Mouse (Mus musculus): ENCODE measurements around the gene Dmpk. TPM values are rescaled to one million over a fixed set of nuclear protein-coding genes. Genes with fewer than 3 reads are reported as not detected.
"Not testable (repeated sequence)": the region's sequence is repeated elsewhere in the genome, so short reads cannot be mapped to it uniquely, and the experiment has no call there.

Gene Dmpk
- polyA plus RNA-seq, 1 experiment = 154 TPM

DNA sequence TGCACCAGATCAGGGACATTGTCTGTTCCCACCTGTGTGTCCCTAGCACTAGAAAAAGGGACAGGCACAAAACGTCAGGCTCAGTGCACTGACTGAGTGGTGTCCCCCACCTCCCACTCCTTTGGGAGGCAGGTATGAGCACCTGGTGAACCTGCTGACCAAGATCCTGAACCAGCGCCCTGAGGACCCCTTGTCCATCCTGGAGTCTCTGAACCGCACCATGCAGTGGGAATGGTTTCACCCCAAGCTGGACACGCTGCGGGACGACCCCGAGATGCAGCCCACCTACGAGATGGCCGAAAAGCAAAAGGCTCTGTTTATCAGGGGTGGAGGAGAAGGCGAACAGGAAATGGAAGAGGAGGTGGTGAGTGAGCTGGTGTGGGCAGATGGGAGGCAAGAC, 26.2 kb upstream of the Dmpk start:
- TF ChIP-seq CTCF (IDR thresholded peaks at IDR 0.05; ENCODE audit: borderline replicate concordance, control insufficient read depth, extremely low read depth, insufficient read depth, low read length, poor library complexity) (no peak), POLR2A (IDR thresholded peaks at IDR 0.05; ENCODE audit: control insufficient read depth, extremely low read depth, insufficient read depth, low read length, poor library complexity) (no peak)
- no peaks in the 10 kb centered on the region for H3K36me3 ChIP-seq (ENCODE audit: control insufficient read depth, insufficient read depth, low read length)
- no peak for DNase-seq
- WGBS = 71% methylated on average over 10 of the region's 10 CpGs
- no peaks in the 10 kb centered on the region for H3K4me1 ChIP-seq (replicated peaks; ENCODE audit: control insufficient read depth, insufficient read depth, low read length)
- H3K27me3 ChIP-seq (ENCODE audit: control insufficient read depth, insufficient read depth, low read length) = no peaks in the 10 kb centered on the region
- no peak overlapping the region for H3K27ac ChIP-seq (ENCODE audit: control insufficient read depth, insufficient read depth, low read length)
- no peak overlapping the region for H3K4me3 ChIP-seq (ENCODE audit: control insufficient read depth, insufficient read depth, low read length)

DNA sequence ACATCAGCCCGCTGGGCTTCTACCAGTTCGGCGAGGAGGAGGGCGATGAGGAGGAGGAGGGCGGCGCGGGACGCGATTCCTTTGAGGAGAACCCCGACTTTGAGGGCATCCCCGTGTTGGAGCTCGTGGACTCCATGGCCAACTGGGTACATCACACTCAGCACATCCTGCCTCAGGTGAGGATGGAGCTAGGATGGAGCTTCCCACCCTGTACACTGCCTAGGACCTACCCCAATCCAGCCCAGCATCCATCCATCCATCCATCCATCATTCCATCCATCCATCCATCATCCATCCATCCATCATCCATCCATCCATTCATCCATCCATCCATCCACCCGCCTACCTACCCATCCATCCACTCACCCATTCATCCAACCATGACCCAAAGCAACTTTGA, 17.8 kb upstream of the Dmpk start:
- no peak for TF ChIP-seq CTCF (IDR thresholded peaks at IDR 0.05; ENCODE audit: borderline replicate concordance, control insufficient read depth, extremely low read depth, insufficient read depth, low read length, poor library complexity)
- H3K4me1 ChIP-seq (replicated peaks; ENCODE audit: control insufficient read depth, insufficient read depth, low read length) = no peaks in the 10 kb centered on the region
- DNase-seq = no peak
- peaks cover 8% of the 10 kb centered on the region; the same call in 1 of the 2 replicates for H3K27me3 ChIP-seq (ENCODE audit: control insufficient read depth, insufficient read depth, low read length)
- whole genome bisulfite sequencing = 57% methylated on average over 13 of the region's 13 CpGs
- no peak overlapping the region for H3K27ac ChIP-seq (ENCODE audit: control insufficient read depth, insufficient read depth, low read length)
- no peak overlapping the region for H3K4me3 ChIP-seq (ENCODE audit: control insufficient read depth, insufficient read depth, low read length)
- H3K36me3 ChIP-seq (ENCODE audit: control insufficient read depth, insufficient read depth, low read length) = no peaks in the 10 kb centered on the region

DNA sequence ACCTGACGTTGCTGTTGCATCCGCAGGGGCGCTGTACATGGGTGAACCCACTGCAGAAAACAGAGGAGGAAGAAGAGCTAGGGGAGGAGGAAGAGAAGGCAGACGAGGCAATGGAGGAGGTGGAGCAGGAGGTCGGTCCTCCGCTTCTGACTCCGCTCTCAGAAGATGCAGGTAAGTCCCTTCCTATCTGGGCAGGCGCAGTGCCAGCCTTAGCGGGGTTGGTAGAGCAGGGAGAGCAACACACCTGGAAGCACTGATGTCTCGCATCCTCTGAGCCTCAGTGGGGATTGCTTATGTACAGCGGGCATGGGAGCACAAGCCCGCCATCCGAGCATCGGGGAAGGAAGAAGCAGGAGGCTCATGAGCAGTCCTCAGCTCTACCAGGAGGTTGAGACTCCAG, 16.6 kb upstream of the Dmpk start:
- 34% methylated on average over 14 of the region's 14 CpGs for WGBS

DNA sequence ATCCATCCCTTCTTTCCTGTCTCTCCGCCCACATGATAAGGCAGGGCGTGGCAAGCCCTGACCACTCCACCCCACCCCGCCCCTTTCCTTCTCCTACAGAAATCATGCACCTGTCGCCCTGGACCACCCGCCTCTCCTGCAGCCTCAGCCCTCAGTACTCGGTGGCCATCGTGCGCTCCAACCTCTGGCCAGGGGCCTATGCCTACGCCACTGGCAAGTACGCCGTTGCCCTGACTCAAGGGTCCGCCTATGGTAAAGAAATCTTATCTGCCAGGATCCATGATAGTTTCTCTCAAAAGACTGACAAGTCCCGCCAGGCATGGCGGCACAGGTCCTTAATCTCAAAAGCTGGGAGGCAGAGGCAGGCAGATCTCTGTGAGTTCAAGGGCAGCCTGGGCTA, 15.7 kb upstream of the Dmpk start:
- no peak for DNase-seq
- Histone ChIP-seq H3K27ac (ENCODE audit: control insufficient read depth, insufficient read depth, low read length) (no peak overlapping the region), H3K4me1 (replicated peaks; ENCODE audit: control insufficient read depth, insufficient read depth, low read length) (no peaks in the 10 kb centered on the region), H3K27me3 (ENCODE audit: control insufficient read depth, insufficient read depth, low read length) (peaks cover 9% of the 10 kb centered on the region; the same call in 1 of the 2 replicates), H3K4me3 (ENCODE audit: control insufficient read depth, insufficient read depth, low read length) (no peak overlapping the region), H3K36me3 (ENCODE audit: control insufficient read depth, insufficient read depth, low read length) (no peaks in the 10 kb centered on the region)
- WGBS = 73% methylated on average over 13 of the region's 14 CpGs
- TF ChIP-seq POLR2A (IDR thresholded peaks at IDR 0.05; ENCODE audit: control insufficient read depth, extremely low read depth, insufficient read depth, low read length, poor library complexity) = no peak
- no peak for TF ChIP-seq CTCF (IDR thresholded peaks at IDR 0.05; ENCODE audit: borderline replicate concordance, control insufficient read depth, extremely low read depth, insufficient read depth, low read length, poor library complexity)

More for the DNA sequence above, 16.6 kb upstream of the Dmpk start:
- Histone ChIP-seq H3K4me3 (ENCODE audit: control insufficient read depth, insufficient read depth, low read length) (no peak overlapping the region), H3K27me3 (ENCODE audit: control insufficient read depth, insufficient read depth, low read length) (peaks cover 8% of the 10 kb centered on the region; the same call in 1 of the 2 replicates), H3K36me3 (ENCODE audit: control insufficient read depth, insufficient read depth, low read length) (no peaks in the 10 kb centered on the region), H3K4me1 (replicated peaks; ENCODE audit: control insufficient read depth, insufficient read depth, low read length) (no peaks in the 10 kb centered on the region), H3K27ac (ENCODE audit: control insufficient read depth, insufficient read depth, low read length) (no peak overlapping the region)
- DNase-seq = no peak
- TF ChIP-seq CTCF (IDR thresholded peaks at IDR 0.05; ENCODE audit: borderline replicate concordance, control insufficient read depth, extremely low read depth, insufficient read depth, low read length, poor library complexity) (no peak), POLR2A (IDR thresholded peaks at IDR 0.05; ENCODE audit: control insufficient read depth, extremely low read depth, insufficient read depth, low read length, poor library complexity) (no peak)

DNA sequence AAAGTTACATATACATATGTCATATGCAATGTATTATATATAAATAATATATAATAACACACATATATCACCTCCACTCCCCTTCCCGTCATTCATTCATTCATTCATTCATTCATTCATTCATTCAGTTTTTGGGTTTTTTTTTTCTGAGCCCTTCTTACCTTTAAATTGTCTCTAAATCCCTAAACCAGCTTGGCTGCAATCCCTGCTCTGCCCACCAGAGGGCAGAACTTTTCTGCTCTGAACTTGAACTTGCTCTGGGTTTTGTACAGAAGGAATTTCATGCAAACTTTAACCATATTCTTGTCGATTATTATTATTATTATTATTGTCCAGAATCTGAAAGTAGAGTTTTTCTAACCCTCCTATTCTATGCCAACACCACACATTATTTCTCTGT, 14.9 kb upstream of the Dmpk start:
- WGBS = 0% methylated on average over 2 of the region's 2 CpGs
- no peak overlapping the region for H3K4me3 ChIP-seq (ENCODE audit: control insufficient read depth, insufficient read depth, low read length)
- TF ChIP-seq CTCF (IDR thresholded peaks at IDR 0.05; ENCODE audit: borderline replicate concordance, control insufficient read depth, extremely low read depth, insufficient read depth, low read length, poor library complexity) (no peak), POLR2A (IDR thresholded peaks at IDR 0.05; ENCODE audit: control insufficient read depth, extremely low read depth, insufficient read depth, low read length, poor library complexity) (no peak)

DNA sequence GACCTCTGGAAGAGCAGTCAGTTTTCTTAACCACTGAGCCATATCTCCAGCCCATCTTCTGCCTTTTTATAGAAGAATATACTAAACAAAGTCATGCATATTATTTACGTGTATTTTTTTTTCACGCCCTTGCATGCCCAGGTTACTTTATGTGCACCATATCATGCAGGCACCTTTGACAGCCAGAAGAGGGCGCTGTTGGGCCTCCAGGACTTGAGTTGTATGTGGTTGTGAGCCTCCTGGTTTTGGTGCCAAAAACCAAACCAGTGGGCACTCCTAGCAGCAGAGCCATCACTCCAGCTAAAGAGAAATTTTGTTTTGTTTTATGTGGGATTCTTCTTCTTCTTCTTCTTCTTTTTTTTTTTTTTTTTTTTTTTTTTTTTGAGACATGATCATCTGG, 14.1 kb upstream of the Dmpk start:
- Histone ChIP-seq H3K27ac (ENCODE audit: control insufficient read depth, insufficient read depth, low read length) (no peak overlapping the region), H3K36me3 (ENCODE audit: control insufficient read depth, insufficient read depth, low read length) (no peaks in the 10 kb centered on the region), H3K4me3 (ENCODE audit: control insufficient read depth, insufficient read depth, low read length) (no peak overlapping the region), H3K4me1 (replicated peaks; ENCODE audit: control insufficient read depth, insufficient read depth, low read length) (no peaks in the 10 kb centered on the region), H3K27me3 (ENCODE audit: control insufficient read depth, insufficient read depth, low read length) (peaks cover 10% of the 10 kb centered on the region; the same call in 1 of the 2 replicates)
- TF ChIP-seq POLR2A (IDR thresholded peaks at IDR 0.05; ENCODE audit: control insufficient read depth, extremely low read depth, insufficient read depth, low read length, poor library complexity) (no peak), CTCF (IDR thresholded peaks at IDR 0.05; ENCODE audit: borderline replicate concordance, control insufficient read depth, extremely low read depth, insufficient read depth, low read length, poor library complexity) (no peak)
- no peak for DNase-seq
- WGBS = 52% methylated on average over 3 of the region's 3 CpGs

More for the DNA sequence above, 14.9 kb upstream of the Dmpk start:
- H3K27ac ChIP-seq (ENCODE audit: control insufficient read depth, insufficient read depth, low read length) = no peak overlapping the region
- peaks cover 13% of the 10 kb centered on the region; the same call in 1 of the 2 replicates for H3K27me3 ChIP-seq (ENCODE audit: control insufficient read depth, insufficient read depth, low read length)
- peak; percentile 78 for DNase-seq
- no peaks in the 10 kb centered on the region for H3K36me3 ChIP-seq (ENCODE audit: control insufficient read depth, insufficient read depth, low read length)
- H3K4me1 ChIP-seq (replicated peaks; ENCODE audit: control insufficient read depth, insufficient read depth, low read length) = no peaks in the 10 kb centered on the region

DNA sequence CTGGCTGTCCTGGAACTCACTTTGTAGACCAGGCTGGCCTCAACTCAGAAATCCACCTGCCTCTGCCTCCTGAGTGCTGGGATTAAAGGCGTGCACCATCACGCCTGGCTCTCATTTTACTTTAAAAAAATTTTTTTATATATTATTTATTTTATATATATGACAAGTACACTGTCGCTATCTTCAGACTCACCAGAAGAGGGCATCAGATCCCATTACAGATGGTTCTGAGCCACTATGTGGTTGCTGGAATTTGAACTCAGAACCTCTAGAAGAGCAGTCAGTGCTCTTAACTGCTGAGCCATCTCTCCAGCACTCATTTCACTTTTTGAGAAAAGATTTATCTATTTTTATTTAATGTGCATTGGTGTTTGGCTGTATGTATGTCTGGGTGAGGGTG, 12.6 kb upstream of the Dmpk start:
- not testable (repeated sequence) for H3K27ac ChIP-seq (ENCODE audit: control insufficient read depth, insufficient read depth, low read length); DNase-seq; H3K36me3 ChIP-seq (ENCODE audit: control insufficient read depth, insufficient read depth, low read length); H3K4me1 ChIP-seq (replicated peaks; ENCODE audit: control insufficient read depth, insufficient read depth, low read length); H3K4me3 ChIP-seq (ENCODE audit: control insufficient read depth, insufficient read depth, low read length); H3K27me3 ChIP-seq (ENCODE audit: control insufficient read depth, insufficient read depth, low read length)
- 37% methylated on average over 3 of the region's 3 CpGs for WGBS
